Comparison of ENCODE assay signal across 16 mouse cellular contexts in the genomic region with DNA sequence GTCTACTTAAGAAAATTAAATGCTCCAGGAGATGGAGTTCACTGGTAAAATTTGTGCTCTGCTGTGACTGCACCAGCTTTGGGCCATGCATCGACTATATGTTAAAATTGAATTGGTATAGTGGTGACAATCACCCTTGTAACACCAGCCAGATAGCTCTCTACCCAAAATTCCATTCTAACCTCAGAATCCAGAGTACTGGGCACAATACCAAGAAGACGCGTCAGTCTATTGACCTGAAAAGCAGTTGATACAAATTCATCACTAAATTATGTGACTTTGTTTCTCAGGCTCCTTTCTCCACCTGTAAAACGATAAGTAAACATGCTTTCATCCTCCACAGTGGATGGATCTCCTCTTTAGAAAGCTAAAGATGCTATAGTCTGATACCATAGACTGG.
"Had no signal": no experiment of that assay in that cellular context is flagged by ENCODE, and none has a peak within 500 bp of the region (broad histone marks: within the 10 kb centered on the region; RNA-seq: fewer than 3 reads in every experiment).

No protein-coding gene starts in this region.

- H3K4me1 ChIP-seq: neural tube, embryonic 13.5 days; neural tube, embryonic 15.5 days; stomach, embryonic 15.5 days had no signal

- H3K4me3 ChIP-seq: neural tube, embryonic 13.5 days; neural tube, embryonic 15.5 days; stomach, embryonic 15.5 days had no signal

- H3K9me3 ChIP-seq: neural tube, embryonic 13.5 days; neural tube, embryonic 15.5 days; stomach, embryonic 15.5 days had no signal

- H3K36me3 ChIP-seq: neural tube, embryonic 13.5 days; neural tube, embryonic 15.5 days; stomach, embryonic 15.5 days had no signal

- H3K27ac ChIP-seq: neural tube, embryonic 13.5 days; neural tube, embryonic 15.5 days; stomach, embryonic 15.5 days; stomach, postnatal 0 days had no signal

- DNase-seq: retina, postnatal 1 day; right cerebral cortex, adult 18-20 months; right cerebral cortex, postnatal 14 days; right cerebral cortex, postnatal 25 days; right cerebral cortex, postnatal 4 days; spleen, adult 18-20 months; thymus, adult 18-20 months; thymus, adult 2 months; thymus, postnatal 14 days; thymus, postnatal 25 days; thymus, postnatal 36 days; thymus, postnatal 4 days had no signal

- H3K9ac ChIP-seq: neural tube, embryonic 13.5 days; neural tube, embryonic 15.5 days; stomach, embryonic 15.5 days had no signal

- H3K27me3 ChIP-seq: neural tube, embryonic 13.5 days; neural tube, embryonic 15.5 days; stomach, embryonic 15.5 days had no signal

- H3K4me2 ChIP-seq: neural tube, embryonic 13.5 days; neural tube, embryonic 15.5 days; stomach, embryonic 15.5 days had no signal
